Mouse (Mus musculus): Measurements from ENCODE around the gene Utrn.

The Utrn gene

GRCm38 (mm10) chr10:12869029-12869671 is at the start of gene Utrn:
Utrn (minus strand) TSS chr10:12869365.
- in situ Hi-C loops (cut with MboI; ENCODE audit: unreplicated experiment in 2 of 2), result no loop called here

GRCm38 (mm10) chr10:12917626-12918025 is 48.5 kb upstream of the Utrn start:
- in situ Hi-C loops (cut with MboI; ENCODE audit: unreplicated experiment in 2 of 2), result no loop called here

DNA sequence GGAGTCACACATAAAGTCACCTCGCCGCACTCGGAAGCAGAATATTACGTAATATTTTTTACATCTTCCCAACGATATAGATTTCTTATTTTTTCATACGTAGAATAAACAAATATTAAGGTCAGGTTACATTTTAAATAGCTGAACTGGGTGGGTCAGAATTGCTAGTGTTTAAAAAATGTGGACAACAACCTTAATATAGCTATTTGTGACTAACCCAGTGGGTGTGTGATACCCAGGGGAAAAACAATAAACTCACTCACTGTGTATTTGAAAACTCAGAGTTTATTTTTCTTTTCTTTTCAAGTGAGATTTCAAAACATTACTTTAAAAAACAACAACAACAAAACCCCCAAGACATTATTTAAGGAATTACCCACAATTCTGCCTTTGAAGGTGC is 47.2 kb upstream of the Utrn start:
- in situ Hi-C loops (cut with MboI; ENCODE audit: unreplicated experiment in 2 of 2), result no loop called here

DNA sequence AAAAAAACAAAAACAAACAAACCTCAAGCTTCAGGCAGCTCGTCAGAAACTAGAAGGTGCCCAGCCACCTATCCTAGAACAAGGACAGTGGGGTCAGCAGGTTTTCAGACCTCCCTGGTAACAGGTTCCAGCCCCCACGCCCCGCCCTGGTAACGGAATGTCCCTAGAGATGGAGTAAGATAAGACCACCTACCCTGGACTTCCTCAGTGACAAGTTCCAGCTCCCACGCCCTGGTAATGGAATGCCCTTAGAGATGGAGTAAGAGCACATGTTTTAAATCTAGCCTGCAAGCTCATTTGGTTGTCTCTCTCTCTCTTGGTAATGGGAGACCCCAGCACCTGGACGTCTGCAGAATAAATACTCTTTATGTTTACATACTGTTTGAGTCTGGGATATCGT is 46.7 kb upstream of the Utrn start:
- in situ Hi-C loops (cut with MboI; ENCODE audit: unreplicated experiment in 2 of 2), result no loop called here

DNA sequence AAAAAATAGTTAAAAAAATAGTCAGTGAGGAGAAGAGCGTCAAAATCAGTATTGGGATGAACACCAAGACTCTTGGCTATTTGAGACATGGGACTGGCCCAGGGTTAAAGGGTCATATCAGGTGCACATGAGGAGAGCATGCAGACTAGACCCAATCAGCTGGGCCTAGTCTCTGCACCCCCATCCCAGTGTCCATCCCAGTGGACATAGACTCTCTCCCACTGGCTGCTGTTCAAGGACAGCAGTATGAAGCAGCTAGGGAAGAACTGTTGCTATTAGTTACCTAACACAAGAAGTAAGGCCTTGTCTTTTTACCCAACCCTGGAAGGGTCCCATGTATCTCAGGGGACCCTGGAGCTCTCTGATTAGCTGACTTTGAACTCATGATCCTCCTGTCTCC is 45.0 kb upstream of the Utrn start:
- in situ Hi-C loops (cut with MboI; ENCODE audit: unreplicated experiment in 2 of 2), result no loop called here

- in situ Hi-C loops (cut with MboI; ENCODE audit: unreplicated experiment in 2 of 2), result no loop called here
These were observed 42.9 kb upstream of the Utrn start for GRCm38 (mm10) chr10:12911981-12912530.

DNA sequence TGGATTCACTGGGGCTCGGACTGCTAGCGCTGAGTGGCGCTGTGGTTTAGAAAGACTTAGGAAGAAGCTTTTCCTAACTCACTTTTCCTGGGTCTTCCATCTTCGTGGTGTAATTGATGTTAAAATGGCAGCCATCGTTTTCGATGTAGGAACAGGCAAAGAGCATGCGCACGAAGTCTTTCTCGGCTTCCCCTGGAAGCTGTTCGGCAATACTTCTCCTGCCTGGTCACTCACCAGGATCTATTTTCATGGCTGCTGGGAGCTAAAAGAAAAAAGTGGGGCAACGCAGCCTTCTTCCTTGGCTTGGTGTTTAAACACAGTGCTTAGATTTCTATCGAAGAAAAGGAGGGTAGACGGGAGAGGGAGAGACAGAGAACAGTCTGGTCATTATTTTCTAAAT is 42.3 kb upstream of the Utrn start:
- in situ Hi-C loops (cut with MboI; ENCODE audit: unreplicated experiment in 2 of 2), result no loop called here

- in situ Hi-C loops (cut with MboI; ENCODE audit: unreplicated experiment in 2 of 2), result no loop called here
These were observed 40.7 kb upstream of the Utrn start for GRCm38 (mm10) chr10:12909891-12910290.

- in situ Hi-C loops (cut with MboI; ENCODE audit: unreplicated experiment in 2 of 2), result no loop called here
These were observed 40.0 kb upstream of the Utrn start for GRCm38 (mm10) chr10:12909179-12909578.

DNA sequence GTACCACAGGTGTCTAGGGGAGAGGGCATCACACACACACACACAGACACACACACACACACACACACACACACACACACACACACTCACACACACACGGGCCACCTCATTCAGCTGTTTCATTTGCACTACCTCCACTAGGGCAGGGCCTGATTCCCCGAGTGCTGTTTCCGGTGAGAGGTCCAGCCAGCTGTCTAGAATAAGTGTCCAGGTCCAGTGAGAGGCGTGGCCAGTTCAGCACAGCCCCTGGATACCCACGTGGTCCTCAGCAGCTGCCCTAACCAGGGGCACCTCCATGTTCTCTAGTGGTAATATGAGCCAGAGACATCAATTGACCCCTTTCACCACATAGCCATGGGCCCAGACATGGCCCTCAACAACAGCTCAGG is 35.0 kb upstream of the Utrn start:
- in situ Hi-C loops (cut with MboI; ENCODE audit: unreplicated experiment in 2 of 2), result no loop called here

- in situ Hi-C loops (cut with MboI; ENCODE audit: unreplicated experiment in 2 of 2), result no loop called here
These were observed 34.4 kb upstream of the Utrn start for GRCm38 (mm10) chr10:12903440-12904139.

DNA sequence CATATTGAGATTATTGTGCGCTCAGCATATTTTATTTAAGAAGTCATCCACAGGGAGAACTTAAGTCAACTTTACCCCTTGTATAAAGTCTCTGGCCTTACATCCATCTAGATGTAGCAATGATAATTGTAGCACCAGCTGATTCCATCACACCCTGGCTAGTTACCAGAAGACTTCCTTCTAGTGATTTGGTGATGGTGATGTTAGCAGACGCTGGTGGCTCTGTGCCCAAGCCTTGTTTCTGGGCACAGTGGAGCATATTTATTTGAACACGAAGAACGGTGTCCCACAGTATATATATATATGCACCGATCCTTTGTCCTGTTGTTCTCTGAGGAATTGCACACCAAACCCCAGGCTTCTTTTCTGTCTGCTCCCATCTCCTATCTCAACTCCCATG is 30.7 kb upstream of the Utrn start:
- in situ Hi-C loops (cut with MboI; ENCODE audit: unreplicated experiment in 2 of 2), result no loop called here

DNA sequence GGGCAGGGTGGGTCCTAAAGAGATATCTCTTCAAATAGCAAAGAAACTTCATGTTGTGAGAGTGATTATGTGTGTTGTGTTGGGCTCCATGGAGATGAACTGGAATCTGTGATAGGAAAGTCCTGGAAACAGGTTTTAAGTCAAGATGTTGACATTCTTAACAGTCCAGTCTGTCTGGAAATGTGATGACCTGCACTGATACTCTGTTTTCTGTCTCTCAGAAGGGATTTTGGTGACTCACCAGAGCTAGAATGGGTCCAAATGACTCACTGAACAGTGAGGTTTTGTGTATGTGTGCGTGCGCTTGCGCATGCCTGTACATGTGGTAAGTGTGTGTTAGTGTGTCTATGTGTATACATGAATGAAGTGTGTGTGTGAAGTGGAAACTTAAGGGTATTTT is 24.2 kb upstream of the Utrn start:
- in situ Hi-C loops (cut with MboI; ENCODE audit: unreplicated experiment in 2 of 2), result no loop called here

- in situ Hi-C loops (cut with MboI; ENCODE audit: unreplicated experiment in 2 of 2), result no loop called here
These were observed 19.2 kb upstream of the Utrn start for GRCm38 (mm10) chr10:12888373-12888772.

GRCm38 (mm10) chr10:12887792-12888191 is 18.6 kb upstream of the Utrn start:
- in situ Hi-C loops (cut with MboI; ENCODE audit: unreplicated experiment in 2 of 2), result no loop called here

DNA sequence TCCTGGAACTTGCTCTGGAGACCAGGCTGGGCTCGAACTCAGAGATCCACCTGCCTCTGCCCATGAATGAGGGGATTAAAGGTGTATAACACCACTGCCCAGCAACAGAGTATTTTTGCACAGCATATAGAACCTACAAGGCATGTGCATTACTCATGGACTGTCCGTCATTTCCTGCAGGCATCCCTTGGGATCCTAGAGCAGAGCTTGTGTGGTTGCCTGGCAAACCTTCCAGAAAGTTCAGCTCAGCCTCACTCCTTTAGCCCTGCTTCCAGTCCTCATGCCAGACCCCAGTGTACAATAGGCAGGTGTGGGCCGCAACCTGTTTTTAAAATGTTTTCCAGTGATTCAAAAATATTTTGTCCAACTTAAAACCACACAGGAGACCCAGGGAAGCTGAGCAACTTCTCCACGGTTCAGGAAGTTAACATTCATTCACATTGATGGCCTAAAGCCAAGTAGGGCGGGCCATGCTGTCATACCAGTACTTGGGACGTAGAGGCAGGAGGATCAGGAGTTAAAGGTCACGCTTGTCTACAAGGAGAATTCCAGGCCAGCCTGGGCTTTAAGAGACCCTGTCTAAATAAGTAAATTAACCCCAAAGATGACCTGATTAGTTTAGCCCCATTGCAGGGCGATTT is 15.3 kb upstream of the Utrn start:
- in situ Hi-C loops (cut with MboI; ENCODE audit: unreplicated experiment in 2 of 2), result no loop called here

DNA sequence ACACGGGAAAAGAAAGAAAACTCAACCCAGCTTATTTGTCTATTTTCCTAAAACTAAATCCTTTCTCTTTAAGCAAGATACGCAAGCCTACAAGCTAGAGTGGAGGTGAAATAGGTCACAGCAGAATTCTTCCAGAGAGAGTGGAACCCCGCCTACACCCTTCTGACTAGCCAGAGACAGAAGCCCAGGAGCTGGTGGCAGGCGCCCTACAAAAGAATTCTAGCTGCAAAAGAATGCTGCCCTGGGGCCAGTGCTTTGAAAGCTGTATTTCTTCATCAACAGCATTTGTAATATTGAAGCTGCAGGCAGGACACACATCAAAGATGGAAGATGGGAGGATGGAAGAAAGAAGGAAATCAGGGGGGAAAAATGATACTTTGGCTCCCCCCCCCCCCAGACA is 12.7 kb upstream of the Utrn start:
- in situ Hi-C loops (cut with MboI; ENCODE audit: unreplicated experiment in 2 of 2), result no loop called here

- in situ Hi-C loops (cut with MboI; ENCODE audit: unreplicated experiment in 2 of 2), result loop anchor here in 1 of 2 experiments (10.0 kb wide), 1 partner anchor 125 kb away; no protein-coding TSS in a partner anchor
These were observed 10.1 kb upstream of the Utrn start for GRCm38 (mm10) chr10:12879313-12879695.

DNA sequence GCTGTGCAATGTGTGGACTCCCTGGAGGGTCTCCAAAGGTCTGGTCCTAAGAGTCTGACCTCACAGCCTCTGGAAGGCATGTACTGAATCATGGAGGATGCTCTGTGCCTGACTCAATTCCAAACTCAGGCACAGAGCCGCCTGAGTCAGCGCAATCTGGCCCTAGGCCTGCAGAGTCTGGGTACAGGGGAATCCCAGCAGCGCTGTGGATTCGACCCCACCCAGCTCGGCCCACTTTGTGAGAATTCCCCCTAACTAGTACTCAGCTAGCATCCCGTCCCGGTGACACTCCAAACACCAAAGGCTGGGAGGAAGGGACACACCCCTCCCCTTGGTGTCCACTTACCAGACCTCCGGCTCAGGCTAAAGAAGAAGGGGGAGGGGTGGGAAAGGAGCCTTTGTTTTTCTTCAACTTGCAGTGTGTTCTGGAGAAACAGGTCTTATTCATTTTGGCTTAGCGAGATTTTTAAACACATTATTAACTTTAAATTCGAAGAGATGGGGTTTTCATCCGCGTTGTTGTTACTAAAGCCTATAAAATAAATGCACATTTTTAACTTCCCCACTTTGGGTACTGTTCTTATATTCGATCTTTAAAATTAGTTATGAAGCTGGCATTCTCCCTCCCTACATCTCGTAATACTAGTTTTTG is 9.6 kb upstream of the Utrn start:
- in situ Hi-C loops (cut with MboI; ENCODE audit: unreplicated experiment in 2 of 2), result loop anchor here in 1 of 2 experiments (10.0 kb wide), 1 partner anchor 124 kb away; no protein-coding TSS in a partner anchor

GRCm38 (mm10) chr10:12876426-12876825 is 7.3 kb upstream of the Utrn start:
- in situ Hi-C loops (cut with MboI; ENCODE audit: unreplicated experiment in 2 of 2), result loop anchor here in 1 of 2 experiments (10.0 kb wide), 1 partner anchor 122 kb away; no protein-coding TSS in a partner anchor

DNA sequence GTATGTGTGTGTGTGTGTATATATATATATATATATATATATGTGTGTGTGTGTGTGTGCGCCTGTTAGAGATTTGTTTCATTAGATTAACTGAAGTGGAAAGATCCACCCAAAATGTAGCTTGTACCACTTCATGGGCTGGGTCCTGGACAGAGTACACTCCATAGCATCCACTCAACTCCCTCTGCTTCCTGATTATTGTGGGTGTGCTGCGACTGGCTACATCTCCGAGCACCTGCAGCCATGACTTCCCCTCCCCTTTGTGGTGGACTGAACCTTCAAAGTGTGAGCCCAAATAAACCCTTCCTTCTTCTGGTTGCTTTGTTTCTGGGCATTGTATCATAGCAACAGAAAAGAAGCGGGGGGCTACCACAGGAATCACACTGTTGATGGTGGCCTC is 6.2 kb upstream of the Utrn start:
- in situ Hi-C loops (cut with MboI; ENCODE audit: unreplicated experiment in 2 of 2), result loop anchor here in 1 of 2 experiments (10.0 kb wide), 1 partner anchor 121 kb away; no protein-coding TSS in a partner anchor

Measured in v-Abl transformed pro-B cells (cell line).